Mouse (Mus musculus) mouse embryonic stem cell (cell line): ENCODE results near the gene Scn3b.

Source experiments
- in situ Hi-C, 2 experiments: fragments of 300-500 bp; cut with MboI; formaldehyde crosslinking; loops; 1 replicate in 1 of 2; 3 replicates in 1 of 2; pipeline ENCODE4 v1.14.3; 2019 to 2020; ENCODE audit warnings: low sequenced_read_pairs in 2 of 2, low pct_unique_long_range_greater_than_20kb in 1 of 2, mixed read lengths in 1 of 2; ENCODE audit not compliant: unreplicated experiment in 1 of 2

The Scn3b gene

DNA sequence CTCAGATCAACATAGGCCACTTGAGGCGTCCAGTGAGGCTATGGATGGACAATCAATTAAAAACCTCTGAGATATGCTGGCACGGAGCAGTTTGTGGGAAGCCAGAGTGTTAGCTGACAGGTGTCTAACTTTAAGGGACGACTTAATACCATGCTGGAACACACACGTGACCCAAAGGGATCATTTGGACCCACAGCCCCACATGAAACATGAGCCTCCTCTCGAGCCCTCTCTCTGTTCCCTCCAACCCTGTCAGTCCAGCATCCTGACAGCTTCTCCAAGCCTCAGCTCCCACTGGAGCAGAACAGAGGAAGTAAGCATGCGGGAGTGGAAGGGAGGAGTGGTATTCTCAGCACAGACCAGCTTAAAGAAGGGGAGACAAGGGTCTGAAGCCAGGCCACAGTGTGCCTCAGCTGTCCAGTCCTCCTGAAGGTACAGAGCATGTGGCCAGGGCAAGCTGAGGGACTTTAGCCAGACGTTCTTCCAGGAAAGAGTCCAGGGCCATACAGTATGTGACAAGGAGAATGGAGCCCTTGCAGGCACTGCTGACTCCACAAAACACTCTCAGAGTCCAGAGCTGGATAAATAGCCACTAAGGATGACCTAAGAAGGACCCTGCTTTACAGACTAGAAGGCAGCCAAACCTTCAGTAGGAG is 57.4 kb downstream of the Scn3b start:
- in situ Hi-C loops: no loop called here

GRCm38 (mm10) chr9:40330609-40331382 is 61.8 kb downstream of the Scn3b start:
- in situ Hi-C loops: no loop called here

GRCm38 (mm10) chr9:40331411-40332286 is 62.6 kb downstream of the Scn3b start:
- in situ Hi-C loops: no loop called here

- in situ Hi-C loops: no loop called here
Observed at GRCm38 (mm10) chr9:40332326-40332725, 63.3 kb downstream of the Scn3b start.

- in situ Hi-C loops: no loop called here
Observed at GRCm38 (mm10) chr9:40332731-40333648, 64.0 kb downstream of the Scn3b start.

DNA sequence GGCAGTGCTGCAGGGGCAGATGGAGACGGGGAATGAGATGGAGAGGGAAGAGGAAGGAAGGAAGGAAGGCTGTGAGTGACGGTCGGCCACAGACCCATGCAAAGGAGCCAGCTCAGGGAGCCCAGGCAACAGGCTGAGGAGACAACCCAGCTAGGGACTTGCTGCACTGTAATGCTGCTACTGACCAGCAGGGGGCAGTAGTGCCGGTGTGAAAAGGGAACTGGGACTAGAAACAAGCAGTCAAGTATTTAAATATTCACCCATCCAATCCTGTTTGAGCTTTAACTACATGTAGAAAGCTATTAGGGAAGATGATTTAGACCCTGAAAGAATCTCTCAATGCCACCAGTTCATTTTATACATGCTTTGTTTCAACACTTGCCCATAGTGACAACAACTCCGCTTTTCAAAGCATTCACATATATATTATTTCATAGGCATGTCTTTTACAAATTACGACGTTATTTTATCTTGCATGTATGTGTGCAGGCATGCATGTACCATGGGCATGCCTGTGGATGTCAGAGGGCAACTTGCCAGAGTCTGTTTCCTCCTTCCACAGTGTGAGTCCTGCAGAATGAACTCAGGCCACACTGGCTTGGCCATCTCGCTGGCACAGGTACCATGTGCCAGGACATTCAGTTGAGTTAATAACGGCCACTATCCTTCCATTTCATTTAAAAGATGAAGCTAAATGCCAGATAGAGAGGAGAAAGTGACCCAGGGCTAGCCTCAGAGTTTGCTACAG is 64.8 kb downstream of the Scn3b start:
- in situ Hi-C loops: no loop called here

GRCm38 (mm10) chr9:40334617-40335016 is 65.6 kb downstream of the Scn3b start:
- in situ Hi-C loops: no loop called here

DNA sequence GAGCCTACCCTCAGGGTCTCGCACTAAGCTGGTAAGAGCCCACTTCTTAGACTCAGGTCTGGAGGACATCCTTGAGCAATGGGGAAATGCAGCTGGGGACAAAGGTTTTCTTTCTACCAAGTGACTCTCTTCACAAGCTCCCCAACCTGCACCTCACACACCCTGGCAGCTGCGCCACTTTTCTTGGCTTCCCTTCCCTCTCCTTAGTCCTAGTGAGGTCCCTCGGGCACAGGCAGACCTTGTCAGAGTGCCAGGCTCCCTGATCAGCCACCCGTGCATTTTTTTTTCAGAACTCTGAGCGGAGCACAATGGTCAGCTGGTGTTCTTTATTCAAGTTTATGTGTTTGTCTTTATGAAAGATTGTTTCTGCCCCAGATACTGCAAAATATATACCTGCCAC is 67.7 kb downstream of the Scn3b start:
- in situ Hi-C loops: no loop called here

- in situ Hi-C loops: no loop called here
Observed at GRCm38 (mm10) chr9:40337131-40337820, 68.3 kb downstream of the Scn3b start.

GRCm38 (mm10) chr9:40339578-40339977 is 70.6 kb downstream of the Scn3b start:
- in situ Hi-C loops: no loop called here
